Mouse (Mus musculus): ENCODE measurements around the gene Cd19. TPM values are rescaled to one million over a fixed set of nuclear protein-coding genes. Genes with fewer than 3 reads are reported as not detected.

Cd19 gene
- polyA plus RNA-seq, 1 experiment, result 0.23 TPM

- Histone ChIP-seq H3K27ac (ENCODE audit: insufficient read depth, low read length) (no peak overlapping the region), H3K4me1 (ENCODE audit: control insufficient read depth, insufficient read depth, low read length) (no peaks in the 10 kb centered on the region), H3K27me3 (ENCODE audit: control insufficient read depth, insufficient read depth, low read length) (no peaks in the 10 kb centered on the region), H3K4me3 (replicated peaks; ENCODE audit: insufficient read depth, low read depth, low read length) (no peak overlapping the region)
- WGBS, result 93% methylated on average over 21 of the region's 21 CpGs
- no peak for DNase-seq
- TF ChIP-seq POLR2A (IDR thresholded peaks at IDR 0.05; ENCODE audit: borderline replicate concordance, insufficient read depth, low read length) (no peak), CTCF (IDR thresholded peaks at IDR 0.05; ENCODE audit: borderline replicate concordance, insufficient read depth, low read depth, low read length) (no peak)
These were observed 31.5 kb upstream of the Cd19 start for GRCm38 (mm10) chr7:126446217-126446616.

DNA sequence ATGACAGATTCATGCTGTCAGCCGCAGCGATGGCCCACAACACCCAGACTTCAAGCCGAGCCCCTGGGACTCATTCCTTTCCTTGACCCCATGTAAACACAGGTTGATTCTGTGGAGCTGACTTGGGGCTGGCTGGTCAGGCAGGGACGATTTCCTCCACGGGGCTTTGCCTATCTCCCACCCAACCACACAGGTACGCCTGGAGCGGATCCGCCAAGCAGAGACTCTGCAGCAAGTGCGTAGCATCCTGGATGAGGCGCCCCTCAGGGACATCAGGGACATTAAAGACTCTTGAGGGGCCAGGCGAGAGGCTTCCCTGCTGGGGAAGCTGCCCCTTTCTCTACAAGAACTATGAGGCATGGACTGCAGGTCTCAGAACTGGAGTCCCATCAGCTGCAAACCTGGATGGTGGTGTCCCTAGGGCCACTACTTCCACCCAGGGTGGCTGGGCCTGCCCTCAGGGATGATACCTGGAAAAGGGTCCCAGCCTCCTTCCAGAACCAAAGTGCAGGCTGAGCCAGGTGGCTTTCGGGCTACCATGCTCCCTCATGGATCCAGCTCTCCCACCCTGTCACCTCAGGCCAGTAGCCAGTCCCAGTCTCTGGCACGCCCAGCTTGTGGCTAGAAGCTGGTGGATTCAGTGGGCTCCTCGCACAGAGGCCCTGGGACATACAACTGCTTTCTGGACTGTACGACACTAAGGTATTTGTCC, 30.6 kb upstream of the Cd19 start:
- H3K4me1 ChIP-seq (ENCODE audit: control insufficient read depth, insufficient read depth, low read length), result no peaks in the 10 kb centered on the region
- no peaks in the 10 kb centered on the region for H3K27me3 ChIP-seq (ENCODE audit: control insufficient read depth, insufficient read depth, low read length)
- 89% methylated on average over 15 of the region's 15 CpGs for WGBS
- H3K27ac ChIP-seq (ENCODE audit: insufficient read depth, low read length), result no peak overlapping the region
- no peak for DNase-seq
- no peak overlapping the region for H3K4me3 ChIP-seq (replicated peaks; ENCODE audit: insufficient read depth, low read depth, low read length)
- TF ChIP-seq POLR2A (IDR thresholded peaks at IDR 0.05; ENCODE audit: borderline replicate concordance, insufficient read depth, low read length), result no peak

DNA sequence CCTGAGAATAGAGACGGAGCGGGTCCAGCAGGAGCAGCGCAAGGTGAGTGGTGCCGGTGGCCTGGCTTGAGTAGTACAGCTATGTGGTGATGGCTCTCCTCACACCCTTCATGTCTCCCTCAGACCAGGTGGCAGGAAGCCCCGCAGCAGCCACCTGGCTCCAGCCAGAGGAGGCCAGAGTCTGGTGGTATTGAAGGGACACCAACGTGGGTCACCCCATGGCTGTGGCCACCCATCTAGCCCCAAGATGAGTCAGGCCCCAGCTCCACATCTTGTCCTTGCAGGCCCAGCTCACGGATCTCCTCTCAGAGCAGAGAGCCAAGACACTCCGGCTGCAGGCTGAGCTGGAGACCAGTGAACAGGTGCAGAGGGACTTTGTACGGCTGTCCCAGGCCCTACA, 29.8 kb upstream of the Cd19 start:
- WGBS, result 91% methylated on average over 9 of the region's 9 CpGs
- Histone ChIP-seq H3K27ac (ENCODE audit: insufficient read depth, low read length) (no peak overlapping the region), H3K4me3 (replicated peaks; ENCODE audit: insufficient read depth, low read depth, low read length) (no peak overlapping the region), H3K27me3 (ENCODE audit: control insufficient read depth, insufficient read depth, low read length) (no peaks in the 10 kb centered on the region), H3K4me1 (ENCODE audit: control insufficient read depth, insufficient read depth, low read length) (no peaks in the 10 kb centered on the region)
- TF ChIP-seq CTCF (IDR thresholded peaks at IDR 0.05; ENCODE audit: borderline replicate concordance, insufficient read depth, low read depth, low read length), result no peak
- TF ChIP-seq POLR2A (IDR thresholded peaks at IDR 0.05; ENCODE audit: borderline replicate concordance, insufficient read depth, low read length), result no peak
- no peak for DNase-seq

- TF ChIP-seq POLR2A (IDR thresholded peaks at IDR 0.05; ENCODE audit: borderline replicate concordance, insufficient read depth, low read length) (no peak), CTCF (IDR thresholded peaks at IDR 0.05; ENCODE audit: borderline replicate concordance, insufficient read depth, low read depth, low read length) (no peak)
- H3K27ac ChIP-seq (ENCODE audit: insufficient read depth, low read length), result no peak overlapping the region
- H3K27me3 ChIP-seq (ENCODE audit: control insufficient read depth, insufficient read depth, low read length), result no peaks in the 10 kb centered on the region
- 91% methylated on average over 10 of the region's 10 CpGs for WGBS
- no peak overlapping the region for H3K4me3 ChIP-seq (replicated peaks; ENCODE audit: insufficient read depth, low read depth, low read length)
- no peaks in the 10 kb centered on the region for H3K4me1 ChIP-seq (ENCODE audit: control insufficient read depth, insufficient read depth, low read length)
- no peak for DNase-seq
These were observed 29.3 kb upstream of the Cd19 start for GRCm38 (mm10) chr7:126443997-126444396.

DNA sequence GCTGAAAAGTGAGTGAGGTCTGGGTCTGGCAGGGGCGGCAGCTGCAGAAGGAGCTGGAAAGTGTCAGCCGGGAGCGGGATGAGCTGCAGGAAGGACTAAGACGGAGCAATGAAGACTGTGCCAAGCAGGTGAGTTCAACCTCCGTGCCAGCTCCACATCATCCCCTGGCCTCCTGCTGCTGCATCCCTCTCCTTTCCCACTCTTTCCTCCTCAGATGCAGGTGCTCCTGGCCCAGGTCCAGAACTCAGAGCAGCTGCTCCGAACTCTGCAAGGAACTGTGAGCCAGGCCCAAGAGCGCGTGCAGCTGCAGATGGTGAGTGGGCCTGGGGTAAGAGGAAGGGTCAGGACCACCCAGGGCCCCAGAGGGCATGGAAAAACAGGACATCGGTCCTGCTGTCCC, 25.4 kb upstream of the Cd19 start:
- TF ChIP-seq POLR2A (IDR thresholded peaks at IDR 0.05; ENCODE audit: borderline replicate concordance, insufficient read depth, low read length), result no peak
- TF ChIP-seq CTCF (IDR thresholded peaks at IDR 0.05; ENCODE audit: borderline replicate concordance, insufficient read depth, low read depth, low read length), result no peak
- Histone ChIP-seq H3K27me3 (ENCODE audit: control insufficient read depth, insufficient read depth, low read length) (no peaks in the 10 kb centered on the region), H3K4me1 (ENCODE audit: control insufficient read depth, insufficient read depth, low read length) (no peaks in the 10 kb centered on the region; the same call in 1 of the 2 replicates), H3K27ac (ENCODE audit: insufficient read depth, low read length) (no peak overlapping the region), H3K4me3 (replicated peaks; ENCODE audit: insufficient read depth, low read depth, low read length) (no peak overlapping the region)
- WGBS, result 30% methylated on average over 9 of the region's 9 CpGs
- DNase-seq, result no peak

GRCm38 (mm10) chr7:126436851-126437250, 22.2 kb upstream of the Cd19 start:
- no peaks in the 10 kb centered on the region for H3K27me3 ChIP-seq (ENCODE audit: control insufficient read depth, insufficient read depth, low read length)
- no peaks in the 10 kb centered on the region; the same call in 1 of the 2 replicates for H3K4me1 ChIP-seq (ENCODE audit: control insufficient read depth, insufficient read depth, low read length)
- H3K4me3 ChIP-seq (replicated peaks; ENCODE audit: insufficient read depth, low read depth, low read length), result no peak overlapping the region
- 15% methylated on average over 8 of the region's 8 CpGs for WGBS
- TF ChIP-seq CTCF (IDR thresholded peaks at IDR 0.05; ENCODE audit: borderline replicate concordance, insufficient read depth, low read depth, low read length), result peak; percentile 78
- TF ChIP-seq POLR2A (IDR thresholded peaks at IDR 0.05; ENCODE audit: borderline replicate concordance, insufficient read depth, low read length), result no peak
- peak; percentile 33 to 58 for DNase-seq
- H3K27ac ChIP-seq (ENCODE audit: insufficient read depth, low read length), result no peak overlapping the region

DNA sequence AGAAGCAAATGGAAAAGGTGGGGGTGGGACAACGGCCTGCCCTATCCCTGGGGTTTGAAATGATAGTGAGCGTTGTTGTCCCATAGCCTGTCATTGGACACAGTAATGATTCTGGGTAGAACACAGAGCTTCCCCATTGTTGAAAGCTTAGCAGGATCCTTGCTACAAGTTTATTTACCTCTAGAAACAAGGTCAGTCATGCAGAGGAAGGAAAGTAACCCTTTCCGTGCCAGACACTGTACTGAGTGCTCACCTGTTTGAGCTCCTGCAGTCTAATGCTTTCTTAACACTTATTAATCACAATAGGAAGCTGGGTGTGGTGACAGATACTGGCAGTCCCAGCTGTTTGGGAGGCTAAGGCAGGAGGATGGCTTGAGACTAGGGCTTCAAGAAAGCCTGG, 21.1 kb upstream of the Cd19 start:
- TF ChIP-seq CTCF (IDR thresholded peaks at IDR 0.05; ENCODE audit: borderline replicate concordance, insufficient read depth, low read depth, low read length), result no peak
- no peak for TF ChIP-seq POLR2A (IDR thresholded peaks at IDR 0.05; ENCODE audit: borderline replicate concordance, insufficient read depth, low read length)
- WGBS, result 82% methylated on average over 3 of the region's 3 CpGs
- no peak for DNase-seq
- no peaks in the 10 kb centered on the region for H3K27me3 ChIP-seq (ENCODE audit: control insufficient read depth, insufficient read depth, low read length)
- no peak overlapping the region for H3K4me3 ChIP-seq (replicated peaks; ENCODE audit: insufficient read depth, low read depth, low read length)
- no peak overlapping the region for H3K27ac ChIP-seq (ENCODE audit: insufficient read depth, low read length)
- no peaks in the 10 kb centered on the region; the same call in 1 of the 2 replicates for H3K4me1 ChIP-seq (ENCODE audit: control insufficient read depth, insufficient read depth, low read length)

DNA sequence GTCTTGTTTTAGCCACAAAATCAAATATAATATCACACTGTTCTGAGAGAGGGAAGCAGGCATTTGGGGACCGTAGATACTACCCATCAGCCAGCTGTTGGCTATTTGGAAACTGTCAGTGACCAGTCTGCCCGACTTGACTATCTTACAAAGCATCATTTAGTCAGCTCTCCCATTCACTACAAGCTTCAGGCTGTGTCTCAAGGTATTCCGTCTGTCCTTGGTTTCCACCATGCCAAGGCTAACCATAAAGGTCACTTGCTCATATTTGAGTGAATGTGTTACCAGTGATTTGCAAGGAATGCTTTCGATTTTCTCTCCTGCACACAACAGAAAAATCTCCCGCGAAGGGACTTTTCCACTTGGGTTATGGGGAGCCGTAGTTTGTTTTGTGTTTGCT, 20.0 kb upstream of the Cd19 start:
- Histone ChIP-seq H3K4me3 (replicated peaks; ENCODE audit: insufficient read depth, low read depth, low read length) (no peak overlapping the region), H3K27ac (ENCODE audit: insufficient read depth, low read length) (no peak overlapping the region), H3K27me3 (ENCODE audit: control insufficient read depth, insufficient read depth, low read length) (no peaks in the 10 kb centered on the region), H3K4me1 (ENCODE audit: control insufficient read depth, insufficient read depth, low read length) (peaks cover 7% of the 10 kb centered on the region)
- WGBS, result 92% methylated on average over 7 of the region's 7 CpGs
- TF ChIP-seq CTCF (IDR thresholded peaks at IDR 0.05; ENCODE audit: borderline replicate concordance, insufficient read depth, low read depth, low read length) (no peak), POLR2A (IDR thresholded peaks at IDR 0.05; ENCODE audit: borderline replicate concordance, insufficient read depth, low read length) (no peak)
- DNase-seq, result no peak

Measured in cerebellum, adult 2 months (tissue).